Mouse (Mus musculus): ENCODE data around the gene Rbm20. TPM values are rescaled to one million over a fixed set of nuclear protein-coding genes. Genes with fewer than 3 reads are reported as not detected.

Gene Rbm20
- polyA plus RNA-seq, 1 experiment from 2014 or later, result 2.5 TPM

DNA sequence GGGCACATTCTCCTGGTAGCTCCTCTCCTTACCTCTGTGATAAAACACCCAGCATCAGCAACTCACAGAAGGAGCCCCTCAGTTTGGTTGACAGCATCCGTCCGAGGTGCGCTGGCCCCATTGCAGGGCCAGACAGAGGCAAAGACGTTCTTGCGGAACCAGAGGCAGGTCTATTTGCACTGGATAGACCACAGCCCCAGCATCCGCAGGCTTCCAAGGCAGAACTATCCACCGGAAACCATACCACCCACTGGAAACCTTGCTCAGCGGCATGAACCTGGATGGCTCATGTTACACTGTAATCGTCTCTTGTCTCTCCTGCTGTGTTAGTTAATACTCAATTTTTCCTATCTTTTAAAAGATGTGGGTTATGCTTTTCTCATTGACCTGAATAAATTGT is 69.0 kb downstream of the Rbm20 start:
- ATAC-seq (ENCODE audit: borderline replicate concordance, extremely low read depth, low FRiP score, low TSS enrichment), result no peak
- Histone ChIP-seq H3K36me3 (no peaks in the 10 kb centered on the region), H3K4me3 (no peak overlapping the region), H3K9ac (no peak overlapping the region), H3K27me3 (no peaks in the 10 kb centered on the region), H3K9me3 (no peaks in the 10 kb centered on the region), H3K4me2 (no peak overlapping the region), H3K4me1 (no peaks in the 10 kb centered on the region), H3K27ac (no peak overlapping the region)
- 50% methylated on average over 9 of the region's 9 CpGs for WGBS

DNA sequence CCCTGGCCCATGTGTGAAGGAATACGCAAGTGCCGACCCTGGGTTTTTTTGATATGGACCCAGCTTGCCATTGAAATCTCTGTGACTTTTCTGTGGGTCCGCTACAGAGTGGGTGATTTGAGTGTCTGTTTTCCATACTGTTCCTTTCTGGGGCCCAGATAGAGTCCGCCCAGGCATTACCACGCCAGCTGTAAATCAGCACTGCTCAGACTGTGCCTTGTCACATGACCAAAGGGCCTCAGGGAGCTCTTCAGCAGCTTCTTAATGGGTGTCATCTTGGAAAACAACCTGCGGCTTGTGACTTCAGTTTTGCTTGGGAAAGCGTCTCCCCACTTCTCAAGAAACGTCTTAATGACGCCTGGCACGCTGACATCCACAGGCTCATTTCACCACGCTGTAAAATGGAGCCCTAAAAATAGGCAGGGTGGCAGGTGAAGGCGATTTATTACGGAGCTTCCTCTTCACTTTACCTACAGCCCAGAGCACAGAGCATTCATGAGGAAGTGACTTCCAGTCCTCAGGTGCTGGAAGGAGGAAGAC is 71.2 kb downstream of the Rbm20 start:
- no peak overlapping the region for H3K4me2 ChIP-seq
- H3K36me3 ChIP-seq, result no peaks in the 10 kb centered on the region
- H3K27me3 ChIP-seq, result no peaks in the 10 kb centered on the region
- no peak overlapping the region for H3K27ac ChIP-seq
- H3K4me1 ChIP-seq, result no peaks in the 10 kb centered on the region
- no peak for ATAC-seq (ENCODE audit: borderline replicate concordance, extremely low read depth, low FRiP score, low TSS enrichment)
- 90% methylated on average over 13 of the region's 13 CpGs for WGBS
- H3K4me3 ChIP-seq, result no peak overlapping the region
- H3K9ac ChIP-seq, result no peak overlapping the region
- H3K9me3 ChIP-seq, result no peaks in the 10 kb centered on the region

DNA sequence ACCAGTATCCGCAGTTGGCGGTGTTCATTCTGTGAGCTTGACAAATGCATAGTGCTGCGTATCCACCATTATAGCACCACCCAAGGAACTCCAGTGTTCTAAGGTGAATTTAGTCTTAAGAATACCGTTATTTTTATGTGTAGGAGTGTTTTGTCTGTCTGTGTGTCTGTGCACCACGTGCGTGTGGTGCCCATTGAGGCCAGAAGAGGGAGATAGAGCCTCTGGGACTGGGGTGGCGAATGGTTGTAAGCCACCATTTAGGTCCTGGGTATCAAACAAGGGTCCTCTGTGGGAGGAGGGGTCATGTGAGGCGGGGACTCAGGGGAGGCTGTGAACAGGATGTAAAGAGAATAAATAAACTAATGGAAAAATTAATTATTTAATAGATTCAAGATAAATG is 72.2 kb downstream of the Rbm20 start:
- Histone ChIP-seq H3K4me1 (no peaks in the 10 kb centered on the region), H3K9ac (no peak overlapping the region), H3K9me3 (no peaks in the 10 kb centered on the region), H3K27me3 (no peaks in the 10 kb centered on the region), H3K27ac (no peak overlapping the region), H3K4me3 (no peak overlapping the region), H3K4me2 (no peak overlapping the region), H3K36me3 (no peaks in the 10 kb centered on the region)
- WGBS, result 90% methylated on average over 8 of the region's 8 CpGs
- ATAC-seq (ENCODE audit: borderline replicate concordance, extremely low read depth, low FRiP score, low TSS enrichment), result no peak

DNA sequence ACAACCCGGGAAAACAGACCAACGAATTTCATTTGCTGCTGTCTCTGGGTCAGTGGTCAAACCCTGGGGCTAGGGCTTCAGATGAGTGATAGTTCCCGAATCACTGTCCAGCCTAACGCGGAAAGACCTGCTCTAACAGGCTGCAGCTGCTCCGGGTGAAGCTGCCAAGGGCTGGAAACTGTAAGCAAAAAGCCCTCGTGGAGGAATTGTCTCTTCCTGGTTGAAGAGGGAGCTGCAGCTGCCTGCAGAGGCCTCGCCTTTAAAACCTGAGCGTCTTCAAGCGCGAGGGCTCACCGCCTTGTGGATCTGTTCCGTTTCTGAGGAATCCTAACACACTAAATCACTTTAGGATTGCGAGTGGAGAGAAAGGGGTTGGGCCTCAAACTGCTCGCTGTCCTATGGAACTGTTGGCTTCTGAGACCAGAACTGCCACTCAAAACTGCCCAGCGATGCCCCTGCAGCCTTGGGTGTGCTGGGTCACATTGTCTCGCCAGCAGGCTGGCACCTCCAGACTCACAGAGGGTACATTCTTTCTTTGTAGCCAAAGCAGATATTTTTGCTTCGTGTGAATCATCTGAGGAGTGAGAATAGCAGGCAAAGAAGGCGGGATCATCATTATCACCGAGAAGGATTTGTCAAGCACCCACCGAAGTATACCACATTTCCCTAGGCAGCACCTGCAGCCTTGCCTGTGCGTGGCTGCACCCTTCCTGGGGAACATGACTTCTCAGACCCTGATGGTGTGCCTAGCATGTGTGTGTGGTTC is 74.5 kb downstream of the Rbm20 start:
- Histone ChIP-seq H3K4me2 (no peak overlapping the region), H3K4me1 (no peaks in the 10 kb centered on the region), H3K27ac (no peak overlapping the region), H3K4me3 (no peak overlapping the region), H3K9ac (no peak overlapping the region), H3K9me3 (no peaks in the 10 kb centered on the region), H3K27me3 (no peaks in the 10 kb centered on the region), H3K36me3 (no peaks in the 10 kb centered on the region)
- WGBS, result 52% methylated on average over 22 of the region's 22 CpGs
- no peak for ATAC-seq (ENCODE audit: borderline replicate concordance, extremely low read depth, low FRiP score, low TSS enrichment)

DNA sequence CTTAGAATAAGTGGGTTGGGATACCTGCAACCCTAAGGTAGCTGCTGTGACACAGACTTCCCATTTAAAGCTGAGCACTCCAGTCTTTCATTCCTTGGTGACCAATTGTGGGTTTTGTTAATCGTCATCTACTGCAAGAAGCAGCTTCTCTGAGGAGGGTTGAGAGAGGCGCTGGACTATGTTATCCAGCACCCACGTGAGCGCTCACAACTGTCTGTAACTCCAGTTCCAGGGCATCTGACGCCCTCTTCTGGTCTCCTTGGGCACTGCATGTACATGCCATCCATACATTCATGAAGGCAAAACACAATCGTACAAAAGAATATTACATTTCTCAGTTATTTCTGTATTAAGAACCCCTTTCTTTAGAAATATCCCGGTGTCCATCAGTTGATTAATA is 75.9 kb downstream of the Rbm20 start:
- Histone ChIP-seq H3K27ac (no peak overlapping the region), H3K4me2 (no peak overlapping the region), H3K36me3 (no peaks in the 10 kb centered on the region), H3K27me3 (no peaks in the 10 kb centered on the region), H3K9ac (no peak overlapping the region), H3K4me1 (no peaks in the 10 kb centered on the region), H3K4me3 (no peak overlapping the region), H3K9me3 (no peaks in the 10 kb centered on the region)
- WGBS, result 52% methylated on average over 7 of the region's 7 CpGs
- ATAC-seq (ENCODE audit: borderline replicate concordance, extremely low read depth, low FRiP score, low TSS enrichment), result no peak

DNA sequence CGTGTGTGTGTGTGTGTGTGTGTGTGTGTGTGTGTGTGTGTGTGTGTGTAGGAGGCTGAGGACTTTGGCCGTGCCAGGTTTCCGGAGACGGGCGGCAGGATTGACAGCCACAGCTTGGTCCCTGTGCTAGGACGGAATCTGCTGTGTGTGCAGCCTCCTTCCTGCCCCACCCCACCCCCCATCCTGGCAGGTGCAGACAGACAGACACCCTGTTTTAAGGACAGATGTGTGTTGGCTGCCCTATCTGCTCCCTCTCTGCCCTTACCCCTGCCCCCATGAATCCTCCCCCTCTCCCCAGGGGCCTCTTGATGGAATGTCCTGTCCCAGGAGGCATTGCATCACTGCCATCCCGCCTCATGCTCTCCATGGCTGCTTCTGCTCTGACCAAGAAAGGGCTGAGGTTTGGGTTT is 77.3 kb downstream of the Rbm20 start:
- ATAC-seq (ENCODE audit: borderline replicate concordance, extremely low read depth, low FRiP score, low TSS enrichment), result no peak
- H3K9ac ChIP-seq, result no peak overlapping the region
- H3K9me3 ChIP-seq, result no peaks in the 10 kb centered on the region
- no peak overlapping the region for H3K4me3 ChIP-seq
- H3K27me3 ChIP-seq, result no peaks in the 10 kb centered on the region
- no peaks in the 10 kb centered on the region for H3K4me1 ChIP-seq
- WGBS, result 45% methylated on average over 7 of the region's 7 CpGs
- no peaks in the 10 kb centered on the region for H3K36me3 ChIP-seq
- H3K27ac ChIP-seq, result no peak overlapping the region
- H3K4me2 ChIP-seq, result no peak overlapping the region

DNA sequence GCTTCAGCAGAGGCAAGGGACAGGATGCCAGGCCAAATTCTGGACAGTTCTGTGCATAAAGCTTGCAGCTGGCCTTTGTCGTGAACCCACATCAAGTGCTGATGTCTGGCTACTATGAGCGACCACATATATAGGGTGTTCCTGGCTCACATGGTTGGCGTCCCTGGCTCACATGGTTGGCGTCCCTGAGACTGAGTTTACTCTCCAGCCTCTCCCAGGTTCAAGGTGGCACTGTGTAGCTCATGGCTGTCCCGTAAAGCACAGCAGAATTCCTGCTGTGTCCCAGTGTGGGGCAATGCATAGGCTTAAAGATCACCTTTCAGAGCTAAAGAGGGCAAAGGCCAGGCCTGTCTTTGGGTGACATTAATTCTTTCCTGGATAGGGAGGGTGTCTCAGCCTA is 78.2 kb downstream of the Rbm20 start:
- whole genome bisulfite sequencing, result 73% methylated on average over 5 of the region's 5 CpGs
- ATAC-seq (ENCODE audit: borderline replicate concordance, extremely low read depth, low FRiP score, low TSS enrichment), result no peak
- no peak overlapping the region for H3K27ac ChIP-seq

DNA sequence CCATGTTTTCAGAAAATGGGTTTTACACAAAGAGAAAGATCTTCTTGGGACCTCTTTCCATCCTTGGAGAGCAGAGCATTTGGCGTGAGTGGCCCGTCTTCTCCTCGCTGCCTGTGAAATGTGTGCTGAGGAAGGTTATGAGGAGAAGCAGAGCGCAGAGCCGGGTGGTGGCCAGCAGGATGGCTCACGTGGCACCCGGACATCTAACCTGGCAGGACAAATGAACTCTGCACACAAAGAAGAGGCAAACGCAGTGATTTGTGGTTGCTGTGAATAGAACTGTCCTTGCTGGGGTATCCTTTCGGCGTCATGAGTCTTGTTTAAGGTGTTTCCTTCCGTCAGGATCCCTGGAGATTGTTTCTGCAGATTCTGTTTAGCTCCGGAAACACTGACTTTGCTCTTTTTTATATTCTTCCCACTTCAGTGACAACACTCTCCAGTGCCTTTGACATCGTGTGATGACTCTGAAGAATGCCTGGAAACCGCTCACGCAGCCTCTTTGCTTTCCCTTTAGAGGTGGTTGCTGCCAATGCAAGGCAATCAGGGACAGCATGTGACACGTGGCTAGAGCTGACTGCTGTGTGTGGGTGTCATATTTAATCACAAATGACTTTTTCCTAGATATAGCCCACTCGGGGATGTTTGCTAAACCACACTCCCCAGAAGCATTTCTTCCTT is 80.5 kb downstream of the Rbm20 start:
- Histone ChIP-seq H3K27ac (no peak overlapping the region), H3K36me3 (no peaks in the 10 kb centered on the region), H3K27me3 (no peaks in the 10 kb centered on the region), H3K4me1 (no peaks in the 10 kb centered on the region), H3K9ac (no peak overlapping the region), H3K9me3 (no peaks in the 10 kb centered on the region), H3K4me3 (no peak overlapping the region), H3K4me2 (no peak overlapping the region)
- 80% methylated on average over 17 of the region's 17 CpGs for WGBS
- no peak for ATAC-seq (ENCODE audit: borderline replicate concordance, extremely low read depth, low FRiP score, low TSS enrichment)

More for the DNA sequence above, 78.2 kb downstream of the Rbm20 start:
- H3K9ac ChIP-seq, result no peak overlapping the region
- H3K9me3 ChIP-seq, result no peaks in the 10 kb centered on the region
- no peak overlapping the region for H3K4me3 ChIP-seq
- H3K36me3 ChIP-seq, result no peaks in the 10 kb centered on the region
- H3K4me2 ChIP-seq, result no peak overlapping the region
- no peaks in the 10 kb centered on the region for H3K4me1 ChIP-seq
- no peaks in the 10 kb centered on the region for H3K27me3 ChIP-seq

DNA sequence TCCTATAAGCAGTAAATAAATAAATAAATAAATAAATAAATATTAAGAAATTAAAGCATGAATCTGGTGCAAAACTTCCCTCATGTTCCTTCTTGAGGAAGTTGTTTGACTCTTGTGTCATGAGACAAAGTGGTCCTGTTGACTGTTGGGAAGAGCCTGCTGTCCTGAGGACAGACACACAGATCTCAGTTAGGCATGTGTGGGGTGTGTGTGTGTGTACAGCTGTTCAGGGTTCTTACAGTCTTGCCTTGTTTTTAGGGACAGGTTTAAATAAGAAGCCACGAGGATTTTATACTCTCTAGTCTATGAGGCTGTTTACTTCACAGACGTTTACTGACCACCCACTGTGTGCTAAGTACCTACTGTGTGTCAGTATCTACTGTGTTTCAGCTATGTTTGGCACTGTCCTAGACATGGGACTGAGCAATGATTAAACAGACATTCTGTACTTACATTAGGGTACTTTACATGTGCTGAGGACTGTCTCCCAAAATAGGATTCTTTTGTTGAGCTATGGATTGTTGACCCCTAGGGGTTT is 81.8 kb downstream of the Rbm20 start:
- H3K4me3 ChIP-seq, result no peak overlapping the region
- no peaks in the 10 kb centered on the region for H3K4me1 ChIP-seq
- WGBS, result 74% methylated on average over 2 of the region's 2 CpGs
- no peaks in the 10 kb centered on the region for H3K9me3 ChIP-seq
- no peak for ATAC-seq (ENCODE audit: borderline replicate concordance, extremely low read depth, low FRiP score, low TSS enrichment)
- no peaks in the 10 kb centered on the region for H3K36me3 ChIP-seq
- H3K9ac ChIP-seq, result no peak overlapping the region
- H3K27ac ChIP-seq, result no peak overlapping the region
- no peaks in the 10 kb centered on the region for H3K27me3 ChIP-seq
- H3K4me2 ChIP-seq, result no peak overlapping the region

DNA sequence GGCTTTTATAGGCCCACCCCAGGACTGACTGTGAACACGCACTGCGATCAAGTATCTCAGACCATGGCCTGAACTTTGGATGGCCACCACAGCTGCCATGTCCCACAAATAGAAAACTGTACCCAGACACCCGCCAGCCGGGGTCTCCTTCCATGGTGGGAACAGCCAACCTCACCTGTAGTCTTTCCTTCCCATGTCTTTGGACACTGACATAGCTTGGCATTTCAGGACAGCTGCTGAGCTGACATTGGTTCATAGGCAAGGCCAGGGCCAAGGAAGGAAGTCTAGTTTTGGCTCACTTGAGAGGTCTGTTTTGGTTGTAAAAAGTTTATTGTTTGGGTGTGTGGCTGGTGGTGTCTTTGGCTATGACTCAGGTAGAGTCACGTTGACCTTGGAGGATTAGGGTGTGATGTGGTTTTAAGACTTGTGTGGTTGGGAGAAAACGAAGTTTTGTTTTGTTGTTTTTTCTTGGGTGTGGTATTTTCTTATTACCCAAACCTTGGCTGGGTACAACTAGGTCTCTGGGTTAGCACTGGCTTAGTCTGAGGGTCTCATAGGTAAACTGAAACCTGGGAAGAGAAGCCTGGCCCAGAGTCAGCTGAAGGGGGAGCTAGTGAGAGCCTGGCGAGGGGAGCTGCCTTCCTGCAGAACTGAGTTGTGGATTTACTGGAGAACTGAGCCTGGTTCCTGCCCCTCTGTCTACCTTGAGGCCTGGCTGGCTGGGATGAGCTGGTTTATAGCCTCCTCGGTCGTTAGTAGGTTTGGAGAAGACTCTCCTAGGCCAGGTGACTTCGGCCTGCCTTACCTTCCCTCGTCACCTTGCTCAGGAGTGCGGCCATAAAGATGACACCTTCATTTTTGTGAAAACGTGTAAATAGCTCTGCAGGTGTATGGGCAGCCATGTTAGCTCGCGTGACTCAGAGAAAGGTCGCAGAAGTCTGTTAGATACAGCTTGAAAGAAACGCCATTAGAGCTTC is 83.3 kb downstream of the Rbm20 start:
- Histone ChIP-seq H3K4me2 (no peak overlapping the region), H3K36me3 (no peaks in the 10 kb centered on the region), H3K4me3 (no peak overlapping the region), H3K27ac (no peak overlapping the region), H3K4me1 (no peaks in the 10 kb centered on the region), H3K9me3 (no peaks in the 10 kb centered on the region), H3K9ac (no peak overlapping the region), H3K27me3 (no peaks in the 10 kb centered on the region)
- ATAC-seq (ENCODE audit: borderline replicate concordance, extremely low read depth, low FRiP score, low TSS enrichment), result no peak
- WGBS, result 80% methylated on average over 17 of the region's 17 CpGs

DNA sequence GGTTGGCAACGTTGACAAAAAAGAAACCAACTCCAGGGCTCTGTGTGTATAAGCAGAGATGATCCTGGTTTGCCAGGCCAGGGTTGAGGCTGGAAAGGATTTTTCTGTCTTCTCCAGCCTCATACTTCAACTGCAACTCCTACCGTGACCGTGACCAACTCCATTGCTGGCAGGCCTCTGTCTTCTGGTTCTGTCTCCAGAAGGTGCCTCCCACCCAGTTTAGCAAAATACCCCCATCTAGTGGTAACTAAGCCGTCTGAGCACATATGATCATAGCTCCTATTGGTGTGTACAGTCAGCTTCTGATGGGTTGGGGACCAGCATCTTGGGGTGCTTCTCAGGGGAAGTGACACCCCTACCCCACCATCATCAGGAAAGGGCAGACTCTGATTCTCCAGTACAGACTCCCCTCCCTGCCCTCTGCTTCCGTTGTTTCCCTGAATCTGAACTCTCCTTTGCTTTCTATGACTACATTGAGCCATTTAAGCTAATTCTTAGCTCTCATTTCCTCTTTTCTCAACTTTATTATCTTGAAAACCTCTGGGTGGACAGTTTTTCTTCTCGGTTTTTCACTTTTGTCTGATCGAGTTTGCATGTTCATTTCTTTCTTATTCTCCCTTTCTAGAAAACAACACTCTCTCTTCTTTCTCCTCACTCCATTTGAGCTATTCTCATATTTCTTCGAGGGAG is 85.8 kb downstream of the Rbm20 start:
- Histone ChIP-seq H3K4me2 (no peak overlapping the region), H3K36me3 (no peaks in the 10 kb centered on the region), H3K4me1 (no peaks in the 10 kb centered on the region), H3K27me3 (no peaks in the 10 kb centered on the region), H3K9me3 (0 out of 2 replicates have a peak, but pooled peaks cover 3% of the 10 kb centered on the region), H3K27ac (no peak overlapping the region), H3K9ac (no peak overlapping the region), H3K4me3 (no peak overlapping the region)
- no peak for ATAC-seq (ENCODE audit: borderline replicate concordance, extremely low read depth, low FRiP score, low TSS enrichment)
- WGBS, result 63% methylated on average over 8 of the region's 8 CpGs

Data from lung, embryonic 15.5 days (tissue).